Mouse (Mus musculus) MEL (cell line): ENCODE results near the gene Cttn. TPM values are rescaled to one million over a fixed set of nuclear protein-coding genes. Genes with fewer than 3 reads are reported as not detected.

ENCODE experiments used
- DNase-seq: peaks from one replicate; pipeline ENCODE4 v3.0.0; 2011; ENCODE audit warnings: low read depth, low spot score
- H3K27ac ChIP-seq: 2 replicates; pipeline ENCODE4 v1.5.1; 2012; ENCODE audit warnings: low read depth, mild to moderate bottlenecking, control low read depth, low read length, moderate library complexity; ENCODE audit not compliant: control insufficient read depth
- H3K27me3 ChIP-seq, 2 experiments: fragments of 150-350 bp in 1 of 2; sonication (generic) in 1 of 2; 2 replicates each; pipeline ENCODE4 v1.6.1; 2012; ENCODE audit warnings: low read length in 2 of 2, mild to moderate bottlenecking in 2 of 2, improper control_type of control experiment in 1 of 2, moderate library complexity in 1 of 2; ENCODE audit not compliant: insufficient read depth in 2 of 2, control insufficient read depth in 1 of 2
- H3K36me3 ChIP-seq, 2 experiments: 2 replicates each; pipeline ENCODE4 v1.6.1; 2012 to 2014; ENCODE audit warnings: low read length in 2 of 2, improper control_type of control experiment in 1 of 2, inconsistent platforms in 1 of 2, mild to moderate bottlenecking in 1 of 2; ENCODE audit not compliant: insufficient read depth in 2 of 2, control insufficient read depth in 1 of 2
- H3K4me1 ChIP-seq, 2 experiments: fragments of 150-350 bp in 1 of 2; sonication (generic) in 1 of 2; 2 replicates each; pipeline ENCODE4 v1.6.1; 2012; ENCODE audit warnings: low read length in 2 of 2, improper control_type of control experiment in 1 of 2, mild to moderate bottlenecking in 1 of 2; ENCODE audit not compliant: insufficient read depth in 2 of 2, control insufficient read depth in 1 of 2
- H3K4me3 ChIP-seq, 2 experiments: fragments of 150-350 bp in 1 of 2; sonication (generic) in 1 of 2; 2 replicates each; pipeline ENCODE4 v1.5.1; 2012; ENCODE audit warnings: low read depth in 2 of 2, low read length in 2 of 2, mild to moderate bottlenecking in 2 of 2, moderate library complexity in 2 of 2, control low read depth in 1 of 2, improper control_type of control experiment in 1 of 2; ENCODE audit not compliant: control insufficient read depth in 1 of 2, insufficient read depth in 1 of 2
- H3K79me2 ChIP-seq: 2 replicates; pipeline ENCODE4 v1.6.1; 2012; ENCODE audit warnings: mild to moderate bottlenecking, low read length, moderate library complexity; ENCODE audit not compliant: control insufficient read depth, poor library complexity, insufficient read depth
- H3K9ac ChIP-seq: 2 replicates; pipeline ENCODE4 v1.6.1; 2012; ENCODE audit warnings: low read depth, mild to moderate bottlenecking, control low read depth, low read length, moderate library complexity; ENCODE audit not compliant: control insufficient read depth, poor library complexity, severe bottlenecking
- H3K9me3 ChIP-seq: fragments of 150-350 bp; sonication (generic); replicated peaks from 2 replicates; pipeline ENCODE4 v1.6.1; 2012; ENCODE audit warnings: mild to moderate bottlenecking, low read length, improper control_type of control experiment, moderate library complexity; ENCODE audit not compliant: insufficient read depth
- CTCF ChIP-seq, 3 experiments: IDR thresholded peaks in 2 of 3; conservative IDR thresholded peaks in 1 of 3; 2 replicates each; pipeline ENCODE4 v1.5.1; 2011 to 2012; ENCODE audit warnings: low read length in 3 of 3, low read depth in 2 of 3, mild to moderate bottlenecking in 2 of 3, improper control_type of control experiment in 1 of 3, inconsistent platforms in 1 of 3, mixed read lengths in 1 of 3, moderate library complexity in 1 of 3; ENCODE audit not compliant: control insufficient read depth in 1 of 3, insufficient read depth in 1 of 3, poor library complexity in 1 of 3, severe bottlenecking in 1 of 3
- E2F4 ChIP-seq: IDR thresholded peaks from 2 replicates; pipeline ENCODE4 v1.6.1; 2011; ENCODE audit warnings: low read depth, low read length, improper control_type of control experiment, borderline replicate concordance
- ELF1 ChIP-seq: IDR thresholded peaks from 2 replicates; pipeline ENCODE4 v1.6.1; 2014; ENCODE audit warnings: low read depth, mild to moderate bottlenecking, inconsistent platforms, low read length, improper control_type of control experiment, moderate library complexity
- GABPA ChIP-seq: IDR thresholded peaks from 2 replicates; pipeline ENCODE4 v1.6.1; 2012; ENCODE audit warnings: low read depth, mild to moderate bottlenecking, inconsistent platforms, low read length, improper control_type of control experiment, moderate library complexity
- GATA1 ChIP-seq: IDR thresholded peaks from 2 replicates; pipeline ENCODE4 v1.6.1; 2011; ENCODE audit warnings: low read depth, low read length, improper control_type of control experiment
- HCFC1 ChIP-seq: IDR thresholded peaks from 2 replicates; pipeline ENCODE4 v1.6.1; 2012; ENCODE audit warnings: low read depth, mild to moderate bottlenecking, inconsistent platforms, low read length, improper control_type of control experiment, moderate library complexity
- JUND ChIP-seq: IDR thresholded peaks from 2 replicates; pipeline ENCODE4 v1.6.1; 2011; ENCODE audit warnings: low read depth, mild to moderate bottlenecking, improper control_type of control experiment, low read length
- MEF2A ChIP-seq: IDR thresholded peaks from 2 replicates; pipeline ENCODE4 v1.6.1; 2014; ENCODE audit warnings: low read depth, mild to moderate bottlenecking, inconsistent platforms, low read length, improper control_type of control experiment; ENCODE audit not compliant: poor library complexity, insufficient replicate concordance, severe bottlenecking; ENCODE audit errors: extremely low read depth
- MXI1 ChIP-seq: IDR thresholded peaks from 2 replicates; pipeline ENCODE4 v1.6.1; 2011; ENCODE audit warnings: mild to moderate bottlenecking, low read depth, low read length, improper control_type of control experiment
- NELFE ChIP-seq: IDR thresholded peaks from 2 replicates; pipeline ENCODE4 v1.6.1; 2011; ENCODE audit warnings: low read depth, low read length, improper control_type of control experiment
- NRF1 ChIP-seq: IDR thresholded peaks from 2 replicates; pipeline ENCODE4 v1.6.1; 2014; ENCODE audit warnings: low read depth, mild to moderate bottlenecking, inconsistent platforms, low read length, improper control_type of control experiment, moderate library complexity; ENCODE audit not compliant: poor library complexity, insufficient read depth, severe bottlenecking
- POLR2A ChIP-seq, 2 experiments: IDR thresholded peaks; 2 replicates each; pipeline ENCODE4 v1.6.1; 2011 to 2012; ENCODE audit warnings: low read length in 2 of 2, mild to moderate bottlenecking in 2 of 2, control low read depth in 1 of 2, improper control_type of control experiment in 1 of 2, low read depth in 1 of 2, moderate library complexity in 1 of 2; ENCODE audit not compliant: control insufficient read depth in 1 of 2, insufficient read depth in 1 of 2, poor library complexity in 1 of 2
- POLR2AphosphoS5 ChIP-seq: IDR thresholded peaks from 2 replicates; pipeline ENCODE4 v1.6.1; 2012; ENCODE audit warnings: low read depth, borderline replicate concordance, mild to moderate bottlenecking, inconsistent platforms, low read length, moderate library complexity, mixed read lengths
- RAD21 ChIP-seq: IDR thresholded peaks from 2 replicates; pipeline ENCODE4 v1.6.1; 2011; ENCODE audit warnings: mild to moderate bottlenecking, low read depth, low read length, improper control_type of control experiment
- SIN3A ChIP-seq: IDR thresholded peaks from 2 replicates; pipeline ENCODE4 v1.6.1; 2012; ENCODE audit warnings: low read length, improper control_type of control experiment, inconsistent platforms
- SMC3 ChIP-seq: IDR thresholded peaks from 2 replicates; pipeline ENCODE4 v1.6.1; 2011; ENCODE audit warnings: low read depth, low read length, improper control_type of control experiment
- TCF12 ChIP-seq: IDR thresholded peaks from 2 replicates; pipeline ENCODE4 v1.6.1; 2014; ENCODE audit warnings: low read depth, mild to moderate bottlenecking, inconsistent platforms, low read length, improper control_type of control experiment, moderate library complexity
- UBTF ChIP-seq: IDR thresholded peaks from 2 replicates; pipeline ENCODE4 v1.6.1; 2012; ENCODE audit warnings: low read depth, mild to moderate bottlenecking, inconsistent platforms, low read length, improper control_type of control experiment, moderate library complexity, borderline replicate concordance; ENCODE audit not compliant: insufficient read depth
- USF2 ChIP-seq, 2 experiments: IDR thresholded peaks; 2 replicates each; pipeline ENCODE4 v1.6.1; 2011 to 2012; ENCODE audit warnings: improper control_type of control experiment in 2 of 2, low read length in 2 of 2, borderline replicate concordance in 1 of 2, inconsistent platforms in 1 of 2, low read depth in 1 of 2, mild to moderate bottlenecking in 1 of 2; ENCODE audit not compliant: insufficient read depth in 1 of 2
- ZNF384 ChIP-seq: IDR thresholded peaks from 2 replicates; pipeline ENCODE4 v1.6.1; 2012; ENCODE audit warnings: low read depth, mild to moderate bottlenecking, inconsistent platforms, low read length, improper control_type of control experiment
- polyA plus RNA-seq, 2 experiments: library from polyadenylated mRNA; stranded (reverse) in 1 of 2; unstranded in 1 of 2; fragments of >175 nt in 1 of 2; fragments of >200 nt in 1 of 2; gene quantifications; 2 replicates each; pipeline versions ENCODE4 v1.2.1 to v1.2.4; 2012; ENCODE audit warnings: low replicate concordance in 2 of 2, low read depth in 1 of 2; ENCODE audit not compliant: insufficient read length in 2 of 2, insufficient read depth in 1 of 2, missing spikeins in 1 of 2
- total RNA-seq: library from RNA; depleted of rRNA; stranded (reverse); fragments of 300-350 nt; gene quantifications from 2 replicates; pipeline ENCODE4 v1.2.3, GENCODE M21; 2012

The Cttn gene
- total and polyA plus RNA-seq, 3 experiments = 38.4 to 95.0 TPM; not detected in 1

DNA sequence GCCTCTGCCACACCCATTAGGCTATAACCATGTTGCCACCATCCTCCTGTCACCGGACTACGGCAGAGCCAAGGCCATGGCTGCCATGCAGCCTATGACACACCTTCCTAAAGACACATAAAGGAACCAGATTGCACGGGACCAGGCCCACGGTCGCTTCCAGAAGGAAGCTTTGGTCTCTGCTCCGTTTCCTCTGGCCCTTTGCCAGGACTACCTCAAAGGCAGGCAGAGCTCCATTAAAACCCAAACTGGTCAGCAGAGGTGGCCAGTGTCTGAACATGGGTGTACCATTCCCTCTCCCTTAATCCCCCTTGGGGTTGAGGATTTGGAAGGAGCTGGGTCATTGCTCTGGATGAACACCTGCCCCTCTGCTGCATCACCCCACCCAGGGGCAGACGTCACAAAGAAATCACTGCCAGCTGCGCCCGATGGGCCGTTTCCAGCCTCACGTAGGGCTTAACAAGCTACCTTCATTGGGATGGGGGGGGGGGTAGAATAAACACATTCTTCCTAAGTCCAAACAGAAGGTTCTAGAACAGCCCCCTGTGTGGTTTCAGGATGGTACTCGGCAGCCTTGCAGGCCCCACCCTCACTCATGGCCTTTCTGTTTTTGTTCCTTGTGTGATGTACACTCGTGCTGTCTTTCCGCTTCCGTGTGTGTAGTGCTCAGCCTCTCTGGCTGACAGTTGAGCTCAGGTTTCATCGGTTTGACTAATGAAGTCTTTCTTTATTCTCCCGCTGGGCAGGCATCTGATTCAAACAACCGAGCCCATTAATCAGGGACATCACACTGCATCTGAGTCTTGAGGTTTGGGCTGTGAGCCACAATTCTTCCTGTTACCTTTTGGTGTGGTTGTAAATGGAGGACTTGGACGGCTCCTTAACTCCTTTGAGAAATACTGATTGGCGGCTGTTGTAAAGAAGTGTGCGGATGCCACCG, 58.6 kb downstream of the Cttn start:
- DNase-seq = no peak
- TF ChIP-seq GABPA = no peak
- TF ChIP-seq GATA1 = no peak
- TF ChIP-seq SMC3 = no peak
- TF ChIP-seq CTCF (IDR thresholded peaks at IDR 0.05 in 2 of 3, conservative IDR thresholded peaks at IDR 0.05 in 1 of 3; ENCODE audit: control insufficient read depth in 1 of 3, insufficient read depth in 1 of 3, low read depth in 2 of 3, low read length in 3 of 3, poor library complexity in 1 of 3, severe bottlenecking in 1 of 3) = no peak
- no peak for TF ChIP-seq JUND
- TF ChIP-seq USF2 (IDR thresholded peaks at IDR 0.05; ENCODE audit: borderline replicate concordance in 1 of 2, insufficient read depth in 1 of 2, low read depth in 1 of 2, low read length in 2 of 2) = no peak
- no peak for TF ChIP-seq MXI1
- no peak for TF ChIP-seq TCF12
- no peak for TF ChIP-seq E2F4
- TF ChIP-seq, all 39 proteins: peak for 0
- Histone ChIP-seq H3K4me1 (no peaks in the 10 kb centered on the region), H3K79me2 (no peaks in the 10 kb centered on the region), H3K27me3 (no peaks in the 10 kb centered on the region), H3K9me3 (no peaks in the 10 kb centered on the region), H3K4me3 (no peak overlapping the region), H3K27ac (no peak overlapping the region), H3K9ac (no peak overlapping the region), H3K36me3 (no peaks in the 10 kb centered on the region)

- TF ChIP-seq MEF2A = no peak
- no peak for TF ChIP-seq USF2 (IDR thresholded peaks at IDR 0.05; ENCODE audit: borderline replicate concordance in 1 of 2, insufficient read depth in 1 of 2, low read depth in 1 of 2, low read length in 2 of 2)
- no peak for TF ChIP-seq MXI1
- no peak for TF ChIP-seq POLR2A (IDR thresholded peaks at IDR 0.05; ENCODE audit: control insufficient read depth in 1 of 2, insufficient read depth in 1 of 2, low read depth in 1 of 2, low read length in 2 of 2, poor library complexity in 1 of 2)
- TF ChIP-seq ELF1 = no peak
- no peak for TF ChIP-seq SMC3
- no peak for TF ChIP-seq UBTF
- no peak for TF ChIP-seq SIN3A
- no peak for TF ChIP-seq JUND
- no peak for TF ChIP-seq NRF1
- TF ChIP-seq NELFE = no peak
- TF ChIP-seq POLR2AphosphoS5 = no peak
- no peak for TF ChIP-seq ZNF384
- TF ChIP-seq RAD21 = no peak
- TF ChIP-seq HCFC1 = no peak
- H3K27me3 ChIP-seq = no peaks in the 10 kb centered on the region
- DNase-seq = no peak
Measured at GRCm38 (mm10) chr7:144409682-144410081, 61.1 kb downstream of the Cttn start.

More at GRCm38 (mm10) chr7:144409682-144410081, 61.1 kb downstream of the Cttn start:
- no peak overlapping the region for H3K27ac ChIP-seq
- no peaks in the 10 kb centered on the region for H3K36me3 ChIP-seq
- H3K4me1 ChIP-seq = no peaks in the 10 kb centered on the region
- H3K9ac ChIP-seq = no peak overlapping the region
- no peaks in the 10 kb centered on the region for H3K79me2 ChIP-seq
- no peak overlapping the region for H3K4me3 ChIP-seq
- H3K9me3 ChIP-seq = no peaks in the 10 kb centered on the region
